In the genomic region with DNA sequence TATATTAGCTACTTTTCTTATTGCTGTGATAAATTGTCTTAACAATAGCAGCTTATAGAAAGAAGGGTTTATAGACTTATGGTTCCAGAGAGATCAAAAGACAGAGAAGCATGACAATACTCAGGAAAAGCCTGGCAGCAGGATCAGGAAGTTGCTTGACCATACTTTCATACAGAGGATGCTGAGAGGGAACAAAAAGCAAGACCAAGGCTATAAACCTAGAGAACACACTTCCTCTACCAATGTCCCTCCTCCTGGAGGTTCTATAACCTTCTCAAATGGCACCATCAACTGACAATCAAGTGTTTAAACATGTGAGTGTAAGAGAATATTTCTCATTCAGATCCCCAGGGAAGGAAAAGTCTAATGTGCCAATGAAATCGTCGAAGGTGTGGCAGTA, we compare ENCODE assay signal across 17 mouse cellular contexts.
DNase-seq lines count a peak whose midpoint lies in the region; ATAC-seq lines count a peak whose summit lies in the region.
"Had no signal": no experiment of that assay in that cellular context is flagged by ENCODE, and none has a peak within 500 bp of the region (broad histone marks: within the 10 kb centered on the region; RNA-seq: fewer than 3 reads in every experiment).

No protein-coding gene starts in this region.

- peak; percentile 64 for DNase-seq in 416B (ENCODE audit: low read depth)
- no peak for DNase-seq in left cerebral cortex, postnatal 36 days (ENCODE audit: low spot score in 2 of 2)
- no peak for DNase-seq in layer of hippocampus, adult 8-10 months (ENCODE audit: low spot score in 2 of 2)
- DNase-seq: adrenal gland, adult 2 months; adrenal gland, postnatal 10 days; adrenal gland, postnatal 25 days; cerebellum, adult 11 months; cerebellum, adult 18-20 months; cerebellum, adult 8-10 months; cerebellum, adult 9-11 months; cerebellum, postnatal 14 days; cerebellum, postnatal 36 days; forebrain, postnatal 0 days had no signal

- peak; percentile 40; the same call in 1 of the 2 replicates for ATAC-seq in granulocyte monocyte progenitor cell, adult 5-6 weeks (replicated peaks; ENCODE audit: poor library complexity, severe bottlenecking)
- ATAC-seq in megakaryocyte progenitor cell, adult 5-6 weeks (replicated peaks; ENCODE audit: poor library complexity), result 0 out of 2 replicates have a peak, but pooled peaks have one; percentile 12
- ATAC-seq: forebrain, embryonic 13.5 days; forebrain, embryonic 15.5 days; forebrain, postnatal 0 days had no signal

- intact Hi-C loops in left cerebral cortex, postnatal 36 days (cut with DNase I), result no loop called here
